Mouse (Mus musculus) ZHBTc4 (cell line): Measurements from ENCODE around the gene Cacna1b.
A peak's percentile ranks its signal among the peaks of the same experiment; 100 is the strongest.

Experiments
- DNase-seq: peaks from one replicate; pipeline ENCODE4 v3.0.0-alpha.2; 2011; ENCODE audit warnings: low read depth, low spot score

The Cacna1b gene

GRCm38 (mm10) chr2:24763115-24763557 lies at the start of gene Cacna1b:
Gene Cacna1b, minus strand, starts transcription at chr2:24763152.
- DNase-seq: peak; percentile 83

GRCm38 (mm10) chr2:24809746-24810145 lies 46.8 kb upstream of the Cacna1b start:
- no peak for DNase-seq

GRCm38 (mm10) chr2:24807691-24808090 lies 44.7 kb upstream of the Cacna1b start:
- DNase-seq: no peak

- no peak for DNase-seq
Observed at GRCm38 (mm10) chr2:24807036-24807435, 44.1 kb upstream of the Cacna1b start.

- DNase-seq: no peak
Observed at GRCm38 (mm10) chr2:24806143-24806542, 43.2 kb upstream of the Cacna1b start.

- DNase-seq: no peak
Observed at GRCm38 (mm10) chr2:24805621-24806020, 42.7 kb upstream of the Cacna1b start.

GRCm38 (mm10) chr2:24796833-24797457 lies 34.0 kb upstream of the Cacna1b start:
- no peak for DNase-seq

GRCm38 (mm10) chr2:24787250-24787649 lies 24.3 kb upstream of the Cacna1b start:
- no peak for DNase-seq

GRCm38 (mm10) chr2:24781253-24781652 lies 18.3 kb upstream of the Cacna1b start:
- peak; percentile 67 for DNase-seq

GRCm38 (mm10) chr2:24776831-24777230 lies 13.9 kb upstream of the Cacna1b start:
- DNase-seq: peak; percentile 48

GRCm38 (mm10) chr2:24775951-24776587 lies 13.1 kb upstream of the Cacna1b start:
- no peak for DNase-seq

GRCm38 (mm10) chr2:24774832-24775231 lies 11.9 kb upstream of the Cacna1b start:
- peak; percentile 18 for DNase-seq

GRCm38 (mm10) chr2:24770861-24771260 lies 7.9 kb upstream of the Cacna1b start:
- no peak for DNase-seq

GRCm38 (mm10) chr2:24762446-24762960 lies 449 bp downstream of the Cacna1b start:
- no peak for DNase-seq

GRCm38 (mm10) chr2:24761923-24762445 lies 968 bp downstream of the Cacna1b start:
- peak; percentile 81 for DNase-seq

GRCm38 (mm10) chr2:24755276-24755675 lies 7.7 kb downstream of the Cacna1b start:
- DNase-seq: peak; percentile 52

- no peak for DNase-seq
Observed at GRCm38 (mm10) chr2:24752599-24752998, 10.4 kb downstream of the Cacna1b start.

GRCm38 (mm10) chr2:24750051-24750450 lies 12.9 kb downstream of the Cacna1b start:
- no peak for DNase-seq

GRCm38 (mm10) chr2:24747878-24748277 lies 15.1 kb downstream of the Cacna1b start:
- no peak for DNase-seq

GRCm38 (mm10) chr2:24739701-24740100 lies 23.3 kb downstream of the Cacna1b start:
- no peak for DNase-seq

GRCm38 (mm10) chr2:24733157-24733556 lies 29.8 kb downstream of the Cacna1b start:
- no peak for DNase-seq

- no peak for DNase-seq
Observed at GRCm38 (mm10) chr2:24725865-24726264, 37.1 kb downstream of the Cacna1b start.
